Mouse (Mus musculus) retina, postnatal 1 day (tissue): ENCODE data around the gene Lrmda.

ENCODE experiments used
- DNase-seq: peaks from one replicate; pipeline ENCODE4 v3.0.0-alpha.2; 2012

The Lrmda gene

DNA sequence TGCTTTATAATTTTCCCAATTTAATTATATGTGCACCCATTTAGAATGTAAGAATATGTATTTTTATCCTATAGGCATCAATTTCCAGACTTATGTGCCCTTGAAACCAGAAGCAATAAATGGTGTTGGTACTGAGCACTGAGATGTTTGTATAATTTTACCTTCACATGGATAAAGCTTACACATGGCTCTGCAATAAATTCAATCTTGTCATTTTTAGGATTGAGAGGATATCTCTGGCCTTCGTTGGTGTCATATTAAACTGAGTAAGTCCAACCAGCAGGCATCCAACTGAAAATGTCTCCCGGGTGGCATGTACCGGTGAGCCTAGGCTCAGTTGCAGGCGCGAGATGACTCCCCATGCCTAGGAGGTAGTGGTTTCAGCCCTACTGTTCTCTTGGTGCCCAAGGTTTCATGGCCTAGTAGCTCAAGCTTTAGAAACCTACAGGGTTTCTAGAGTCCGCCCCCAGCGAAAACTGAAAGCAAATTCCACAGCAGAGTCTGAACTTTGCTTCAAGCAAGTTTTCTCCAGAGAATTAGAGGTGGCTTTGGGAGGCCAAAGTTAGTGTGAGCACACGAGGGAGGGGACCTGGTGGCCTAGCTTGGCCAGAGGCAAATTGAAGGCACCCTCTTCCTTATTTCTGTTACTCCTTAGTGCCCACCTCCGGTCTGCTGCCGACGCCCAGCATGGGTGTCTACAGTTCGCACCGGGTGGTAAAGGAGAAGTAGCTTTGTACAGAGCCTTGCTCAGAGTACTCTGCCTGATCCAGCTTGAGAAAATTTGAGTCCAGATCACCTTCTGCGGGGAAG, 26.1 kb upstream of the Lrmda start:
- peak; percentile 18 for DNase-seq

DNA sequence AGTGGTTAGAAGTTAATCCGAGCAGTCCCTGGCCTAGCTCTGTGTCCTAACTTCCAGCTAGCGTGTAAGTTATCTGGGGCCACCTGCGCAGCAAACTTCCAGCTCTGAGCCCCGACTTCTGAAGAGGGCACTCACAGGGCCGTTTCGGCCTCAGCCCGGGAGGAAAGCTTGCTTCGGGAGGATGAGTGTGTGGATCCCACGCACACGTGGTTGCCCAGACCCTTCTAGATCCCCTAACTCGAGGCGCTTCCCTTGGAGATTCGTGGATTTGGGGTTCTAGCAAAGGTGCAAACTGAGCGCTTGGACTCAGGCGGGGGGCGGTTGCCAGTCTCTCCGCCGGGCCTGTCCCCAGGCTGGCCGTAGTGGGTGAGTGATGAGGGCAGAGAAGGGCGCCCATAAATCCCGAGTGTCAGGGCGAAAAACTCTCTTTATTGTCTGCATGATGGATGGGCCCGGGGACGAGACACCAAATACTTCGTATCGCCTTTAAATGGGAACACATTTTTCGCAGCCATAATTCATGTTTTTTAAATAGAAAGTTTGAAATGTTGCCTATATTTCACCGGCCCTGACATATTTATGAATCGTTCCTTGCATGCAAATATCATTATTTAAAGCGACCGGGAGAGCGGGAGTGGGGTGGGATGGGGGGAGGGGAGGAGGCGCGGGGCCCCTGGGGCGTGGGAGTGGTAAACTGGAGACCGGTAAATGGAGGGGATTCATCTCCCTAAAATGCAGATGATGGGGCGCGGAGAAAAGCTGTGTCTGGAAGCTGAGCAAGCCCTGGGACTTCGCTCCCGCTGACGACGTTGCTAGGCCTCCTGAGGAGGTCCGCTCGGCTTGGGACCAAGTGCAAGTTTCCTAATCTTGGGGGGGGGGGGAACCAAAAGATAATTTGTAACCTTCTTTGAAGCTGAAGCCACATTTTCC, 25.2 kb upstream of the Lrmda start:
- DNase-seq, result peak; percentile 25

- peak; percentile 60 for DNase-seq
These were observed 24.3 kb upstream of the Lrmda start for GRCm38 (mm10) chr14:21995031-21995754.

DNA sequence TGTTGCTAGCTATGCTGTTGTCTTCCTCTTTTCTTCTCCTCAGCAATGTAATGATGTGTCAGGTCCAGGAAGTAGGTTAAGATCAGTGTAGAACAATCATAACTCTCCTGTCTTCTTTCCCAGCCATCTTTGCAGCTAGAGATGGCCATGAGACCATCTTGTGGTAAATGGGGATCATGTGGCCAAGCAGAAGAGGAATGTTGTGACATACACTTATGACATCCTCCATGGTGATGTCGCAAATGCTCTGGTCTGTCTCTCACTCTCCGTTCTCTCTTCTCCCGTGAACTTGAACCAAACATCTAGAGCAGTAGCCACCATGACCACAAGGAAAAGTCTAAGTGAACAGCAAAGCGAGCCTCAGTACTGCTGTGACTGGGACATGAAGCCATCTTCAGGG, 19.9 kb upstream of the Lrmda start:
- no peak for DNase-seq

GRCm38 (mm10) chr14:22003231-22003630, 16.3 kb upstream of the Lrmda start:
- no peak for DNase-seq

- DNase-seq, result no peak
These were observed 15.9 kb upstream of the Lrmda start for GRCm38 (mm10) chr14:22003631-22004030.

DNA sequence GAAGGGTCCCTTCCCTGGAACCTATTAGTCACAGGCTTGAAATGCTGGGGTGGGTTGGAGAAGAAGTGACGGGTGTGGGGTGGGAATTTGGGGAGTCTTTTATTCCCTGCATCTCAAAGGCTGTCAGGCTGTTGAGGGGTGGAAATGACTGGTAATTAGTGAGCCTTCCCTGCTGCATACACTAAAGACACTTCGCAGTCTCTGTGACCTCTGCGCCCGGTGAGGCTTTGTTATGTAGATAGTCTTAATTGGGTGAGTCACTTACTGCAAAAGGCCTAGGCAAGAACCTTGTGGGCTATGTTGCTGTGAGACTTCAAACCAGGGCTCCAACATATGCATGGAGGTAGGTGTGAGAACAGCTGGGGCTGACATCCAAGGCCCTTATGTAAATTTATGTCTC, 14.6 kb upstream of the Lrmda start:
- peak; percentile 28 for DNase-seq

DNA sequence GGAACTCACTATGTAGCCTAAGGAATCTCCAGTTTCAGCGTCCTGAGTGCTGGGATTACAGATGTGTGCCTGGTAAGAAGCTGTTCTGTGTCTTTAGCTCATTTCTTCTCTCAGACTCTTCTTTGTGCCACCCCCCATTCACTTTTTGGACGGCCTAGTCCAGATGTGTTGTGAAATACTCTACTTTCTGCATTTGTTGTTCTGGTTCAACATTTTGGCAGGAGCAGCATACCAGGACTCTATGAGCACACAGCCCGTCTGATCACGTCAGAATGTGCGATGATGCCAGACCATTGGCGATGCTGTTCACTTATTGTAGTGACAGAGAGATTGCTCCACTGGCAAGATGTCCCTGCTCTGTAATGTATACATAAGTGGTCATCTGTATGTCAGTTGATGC, 12.5 kb upstream of the Lrmda start:
- no peak for DNase-seq

GRCm38 (mm10) chr14:22014315-22014714, 5.2 kb upstream of the Lrmda start:
- no peak for DNase-seq

DNA sequence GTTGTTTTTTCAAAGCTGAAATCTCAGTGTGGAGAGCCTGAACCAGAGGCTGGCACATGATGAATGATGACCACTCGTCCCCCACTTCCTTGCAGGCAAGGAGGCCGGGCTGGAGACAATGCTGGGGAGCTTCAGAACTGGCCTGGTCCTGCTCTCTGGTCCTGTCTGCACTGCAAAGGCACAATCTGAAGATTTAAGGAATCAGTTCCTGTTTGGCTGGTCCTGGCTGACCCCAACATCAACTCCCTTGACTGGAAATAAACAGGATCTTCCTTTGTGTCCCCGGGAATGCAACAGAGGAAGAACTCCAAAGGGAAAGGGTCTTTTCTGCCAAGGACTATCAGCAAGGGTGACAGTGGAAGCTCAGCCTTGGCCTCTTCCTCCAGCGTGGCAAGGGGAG, 4.7 kb upstream of the Lrmda start:
- no peak for DNase-seq

DNA sequence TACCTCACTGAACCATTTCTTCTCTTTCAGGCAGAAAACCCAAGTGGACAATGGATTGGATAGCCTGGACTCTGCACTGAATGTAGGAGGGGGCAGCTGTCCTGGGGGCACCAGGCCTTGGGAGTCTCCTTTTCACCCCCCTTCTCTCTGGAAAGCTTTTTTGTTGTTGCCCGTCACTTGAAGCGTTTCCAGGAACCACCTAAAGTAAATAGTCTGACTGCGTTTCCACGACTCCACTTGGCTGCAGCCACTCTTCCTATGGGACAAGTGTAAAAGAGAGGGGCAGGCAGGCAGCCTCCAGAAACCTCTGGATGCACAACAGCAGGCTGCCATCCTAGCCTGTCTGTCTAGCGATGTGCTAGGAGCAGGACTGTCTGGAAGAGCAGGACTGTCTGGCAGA, 2.5 kb upstream of the Lrmda start:
- DNase-seq, result no peak

DNA sequence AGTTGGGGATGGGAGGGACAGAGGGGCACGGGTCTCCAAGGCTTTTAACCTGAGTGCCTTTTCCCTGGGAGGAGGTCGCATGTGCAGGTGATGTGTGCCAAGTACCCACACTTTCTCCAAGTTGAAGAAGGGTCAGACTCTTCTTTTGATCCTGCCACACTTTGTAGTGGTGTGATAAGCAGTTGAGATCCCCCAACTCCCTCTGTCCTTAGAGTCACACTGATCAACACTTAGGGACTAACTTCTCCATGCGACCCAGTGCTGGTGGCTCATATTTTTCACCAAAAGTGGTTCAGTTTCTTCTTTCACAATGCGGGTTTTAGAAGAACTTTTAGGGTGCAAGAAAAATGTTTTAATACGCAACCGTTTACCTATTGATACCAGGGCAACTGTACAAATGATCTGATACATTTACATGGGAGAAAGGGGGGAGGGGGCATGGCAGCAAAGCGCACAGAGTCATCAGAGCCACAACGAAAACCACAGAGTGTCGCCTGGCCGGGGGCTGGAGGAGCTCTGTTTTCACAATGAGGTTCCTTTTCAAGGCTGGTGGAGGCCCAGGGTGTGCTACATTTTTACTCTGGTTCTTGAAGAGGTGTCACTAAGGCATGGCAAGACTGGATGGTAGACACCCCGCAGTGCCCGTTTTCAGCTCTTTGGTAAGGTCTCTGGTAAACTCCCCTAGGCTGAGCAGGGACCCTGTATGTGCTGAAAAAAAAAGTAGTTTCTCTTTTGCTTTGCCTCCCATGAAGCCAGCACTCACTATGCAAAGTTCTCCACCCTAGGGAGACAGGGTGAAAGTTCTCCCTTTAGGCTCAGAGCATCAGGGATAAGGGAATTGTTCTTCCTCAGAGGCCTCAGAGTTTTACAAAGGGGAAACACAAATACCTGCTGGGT, 685 bp downstream of the Lrmda start:
- DNase-seq, result no peak

DNA sequence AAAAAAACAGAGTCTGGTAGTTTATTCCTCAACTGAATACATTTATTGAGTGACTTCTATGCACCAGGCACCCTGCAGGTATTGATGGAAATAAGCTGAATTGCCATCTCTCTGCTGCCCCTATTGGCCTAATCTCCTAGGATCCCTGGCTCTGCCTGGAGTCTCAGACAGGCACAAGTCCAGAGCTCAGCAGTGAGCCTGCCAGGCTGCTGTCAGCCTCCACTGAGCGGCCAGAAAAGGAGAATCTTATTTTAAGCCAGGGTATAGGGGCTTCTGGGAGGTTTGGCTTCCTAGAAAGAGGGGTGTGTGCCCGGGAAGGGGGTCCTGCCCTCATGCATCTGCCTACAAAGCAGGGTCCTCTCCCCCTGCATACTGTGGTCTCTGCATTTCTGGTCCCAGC, 1.4 kb downstream of the Lrmda start:
- DNase-seq, result peak; percentile 58

GRCm38 (mm10) chr14:22023533-22023932, 4.0 kb downstream of the Lrmda start:
- DNase-seq, result no peak

GRCm38 (mm10) chr14:22035900-22036299, 16.4 kb downstream of the Lrmda start:
- peak; percentile 50 for DNase-seq

DNA sequence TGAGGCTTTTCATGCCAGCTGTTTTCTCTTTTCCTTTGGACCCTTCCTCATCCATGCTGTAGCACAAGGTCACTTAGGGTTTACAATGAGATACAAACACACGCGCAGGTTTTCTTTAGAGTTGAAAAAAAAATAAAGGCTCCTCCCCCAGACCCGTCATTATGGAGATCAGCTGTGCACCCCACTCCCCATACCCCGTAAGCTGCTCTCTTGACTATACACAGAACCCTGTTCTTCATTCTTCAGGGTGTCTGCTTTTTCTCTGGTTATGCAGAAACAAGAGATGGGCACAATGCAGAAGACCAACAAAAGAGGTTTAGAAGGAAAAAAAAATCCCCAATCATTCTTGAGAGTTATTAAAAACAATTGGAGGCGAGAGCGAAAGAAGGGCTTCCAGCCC, 16.8 kb downstream of the Lrmda start:
- no peak for DNase-seq

- peak; percentile 16 for DNase-seq
These were observed 17.4 kb downstream of the Lrmda start for GRCm38 (mm10) chr14:22036802-22037497.

GRCm38 (mm10) chr14:22037498-22038131, 18.1 kb downstream of the Lrmda start:
- peak; percentile 17 for DNase-seq

DNA sequence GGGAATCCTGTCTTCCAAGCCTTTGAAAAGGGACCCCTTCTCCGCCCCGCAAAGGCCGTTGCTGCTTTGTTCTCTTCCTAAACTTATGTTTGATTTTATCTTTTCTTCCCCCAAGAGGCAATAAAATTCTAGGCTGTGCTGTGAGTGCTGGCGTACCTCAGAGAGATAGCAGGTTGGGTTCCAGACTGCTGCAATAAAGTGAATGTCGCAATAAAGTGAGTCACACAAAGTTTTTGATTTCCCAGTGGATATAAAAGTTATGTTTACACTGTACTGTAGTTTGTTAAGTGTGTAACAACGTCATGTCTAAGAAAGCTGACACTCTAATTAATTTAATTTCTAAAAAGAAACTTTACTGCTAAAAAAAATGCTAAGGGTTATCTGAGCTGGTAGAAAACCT, 22.6 kb downstream of the Lrmda start:
- DNase-seq, result no peak

GRCm38 (mm10) chr14:22043420-22043819, 23.9 kb downstream of the Lrmda start:
- no peak for DNase-seq

DNA sequence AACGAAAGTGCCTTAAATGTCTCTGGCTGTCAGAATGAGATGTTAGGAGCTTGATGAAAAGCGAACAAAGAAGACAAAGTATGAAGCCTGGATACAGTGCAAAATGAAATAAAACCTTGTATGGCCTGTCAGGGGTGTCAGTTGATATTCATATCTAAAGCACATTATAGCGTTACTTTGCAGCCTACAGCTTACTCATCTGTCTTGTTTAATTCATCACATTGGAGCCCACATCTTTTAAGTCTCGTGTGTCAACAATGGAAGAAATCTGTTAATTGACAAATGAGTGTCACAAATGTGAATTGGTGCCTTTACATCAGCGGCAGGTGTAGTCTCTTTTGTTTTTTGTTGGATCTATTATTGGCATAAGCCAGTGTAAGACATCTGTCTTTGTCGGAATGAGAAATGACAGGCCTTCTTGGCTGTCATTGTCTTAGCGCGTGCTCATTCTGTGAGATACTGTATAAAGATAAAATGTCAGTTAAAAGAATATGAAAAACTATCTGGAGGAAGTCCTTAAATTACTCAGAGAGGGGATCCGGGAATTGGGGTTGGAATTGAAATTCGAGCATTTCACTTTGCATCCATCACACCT, 26.8 kb downstream of the Lrmda start:
- DNase-seq, result peak; percentile 36
